Mouse (Mus musculus) bone marrow macrophage, adult 2 months (primary cell): ENCODE results near the gene Ptbp1.

Source experiments
- CTCF ChIP-seq: IDR thresholded peaks from 2 replicates; pipeline ENCODE4 v1.5.1; 2012; ENCODE audit warnings: low read depth, mild to moderate bottlenecking, low read length, moderate library complexity
- POLR2A ChIP-seq: IDR thresholded peaks from 2 replicates; pipeline ENCODE4 v1.6.1; 2012; ENCODE audit warnings: mild to moderate bottlenecking, low read depth, low read length, borderline replicate concordance

DNA sequence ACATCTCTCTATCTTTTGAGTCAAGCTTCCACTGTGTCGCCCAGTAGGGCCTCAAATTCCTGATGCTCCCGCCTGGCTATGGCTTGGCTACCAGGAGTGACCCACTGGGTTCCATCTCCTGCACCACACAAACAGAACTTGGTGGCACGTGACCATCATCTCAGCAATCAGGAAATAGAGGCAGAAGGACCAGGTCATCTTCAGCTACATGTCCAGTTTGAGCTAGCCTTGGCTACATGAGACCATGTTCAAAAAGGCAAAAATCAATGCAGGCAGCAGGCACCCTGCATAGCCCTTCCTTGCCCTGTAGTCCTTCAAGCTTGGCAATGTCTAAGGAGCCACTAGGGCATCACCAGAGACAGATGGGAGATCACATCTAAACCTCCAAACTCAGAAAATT is 14.1 kb upstream of the Ptbp1 start:
- TF ChIP-seq CTCF (no peak), POLR2A (no peak)
